Mouse (Mus musculus) adipose tissue, adult 10 weeks (tissue): ENCODE measurements around the gene Gas2. TPM values are rescaled to one million over a fixed set of nuclear protein-coding genes. Genes with fewer than 3 reads are reported as not detected.

Experiments used
- polyA plus RNA-seq: library from polyadenylated mRNA; stranded (reverse); fragments of 350-450 nt; fragmentation: Illumina TruSeq; extraction: RNeasy Lipid Tissue Mini Kit (QIAGEN cat#74804); gene quantifications from one replicate; pipeline ENCODE4 v1.2.3, GENCODE M21; 2014; ENCODE audit warnings: low read depth, low replicate concordance

Gene Gas2
- polyA plus RNA-seq: 4.8 TPM

GRCm38 (mm10) chr7:51861250-51862096 lies at the start of gene Gas2:
Gene Gas2 (plus strand): TSS chr7:51862015.

GRCm38 (mm10) chr7:51862097-51862492 lies 280 bp downstream of the Gas2 start, which contains the start of gene Fancf:
Gene Fancf (minus strand): TSS chr7:51862267.

GRCm38 (mm10) chr7:52005511-52006295 lies 143.9 kb downstream of the Gas2 start, which contains the start of gene Svip:
Gene Svip (minus strand): TSS chr7:52006018.

DNA sequence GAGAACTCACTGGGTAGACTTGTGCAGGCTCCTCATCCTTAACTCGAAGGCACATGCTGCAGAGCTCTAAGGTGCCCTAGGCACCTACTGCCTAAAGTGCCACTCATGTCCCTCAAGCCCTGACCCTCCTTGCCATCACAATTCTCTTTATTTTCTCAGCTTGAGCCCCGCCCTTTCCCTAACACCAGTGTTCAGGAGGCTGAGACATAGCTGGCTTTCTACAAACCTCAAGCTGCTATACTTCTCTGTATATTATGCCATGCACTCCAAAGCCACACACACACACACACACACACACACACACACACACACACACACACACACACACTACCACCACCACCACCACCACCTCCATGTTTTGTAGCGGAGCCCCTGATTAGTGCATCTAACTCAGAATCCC lies 153.8 kb downstream of the Gas2 start, which contains the start of gene 1700015G11Rik:
Gene 1700015G11Rik (minus strand): TSS at position 101 of the 400 bp plus-strand sequence.

Other genes starting within 250 kb of the Gas2 start
- gene Slc17a6, start 240.0 kb upstream of the Gas2 start, polyA plus RNA-seq: 0.36 TPM
- gene Fancf, start 252 bp downstream of the Gas2 start, polyA plus RNA-seq: 1.7 TPM
- 29.5 TPM for gene Svip, start 144.0 kb downstream of the Gas2 start, polyA plus RNA-seq
- 25.6 TPM for gene 1700015G11Rik, start 153.7 kb downstream of the Gas2 start, polyA plus RNA-seq